Mouse (Mus musculus) liver, embryonic 13.5 days (tissue): Measurements from ENCODE around the gene Cd6. TPM values are rescaled to one million over a fixed set of nuclear protein-coding genes. Genes with fewer than 3 reads are reported as not detected.
A peak's percentile ranks its signal among the peaks of the same experiment; 100 is the strongest.

Experiments used
- ATAC-seq: fragments of 200-750 bp; cut with Nextera tagmentation; 2 replicates; pipeline ENCODE4 v1.8.0; 2017; ENCODE audit warnings: low read depth, mild to moderate bottlenecking, moderate number of reproducible peaks, moderate library complexity
- DNase-seq: peaks from one replicate; pipeline ENCODE4 v3.0.0; 2022
- H3K27ac ChIP-seq: fragments of 300-500 bp; sonication (generic); 2 replicates; pipeline ENCODE4 v1.5.1; 2015; ENCODE audit warnings: moderate library complexity, mild to moderate bottlenecking, inconsistent platforms
- H3K27me3 ChIP-seq: fragments of 300-500 bp; sonication (generic); 2 replicates; pipeline ENCODE4 v1.6.1; 2015; ENCODE audit warnings: mild to moderate bottlenecking, inconsistent platforms
- H3K36me3 ChIP-seq: fragments of 300-500 bp; sonication (generic); 2 replicates; pipeline ENCODE4 v1.6.1; 2015; ENCODE audit warnings: mild to moderate bottlenecking, inconsistent platforms
- H3K4me1 ChIP-seq: fragments of 300-500 bp; sonication (generic); replicated peaks from 2 replicates; pipeline ENCODE4 v1.6.1; 2015; ENCODE audit warnings: inconsistent platforms
- H3K4me2 ChIP-seq: fragments of 300-500 bp; sonication (generic); 2 replicates; pipeline ENCODE4 v1.6.1; 2015; ENCODE audit warnings: inconsistent platforms, mild to moderate bottlenecking, moderate library complexity
- H3K4me3 ChIP-seq: fragments of 300-500 bp; sonication (generic); replicated peaks from 2 replicates; pipeline ENCODE4 v1.5.1; 2015; ENCODE audit warnings: mild to moderate bottlenecking, inconsistent platforms
- H3K9ac ChIP-seq: fragments of 300-500 bp; sonication (generic); 2 replicates; pipeline ENCODE4 v1.6.1; 2015; ENCODE audit warnings: mild to moderate bottlenecking, inconsistent platforms
- H3K9me3 ChIP-seq: fragments of 300-500 bp; sonication (generic); replicated peaks from 2 replicates; pipeline ENCODE4 v1.6.1; 2016; ENCODE audit warnings: inconsistent platforms
- WGBS: fragments of 180-500 bp; shearing (Covaris S2); methylation state at CpG from one replicate; pipeline ENCODE4 v1.1.7; 2015; ENCODE audit not compliant: insufficient replicate concordance; 5-methylcytosine and 5-hydroxymethylcytosine counted together
- polyA plus RNA-seq: library from polyadenylated mRNA; unstranded; fragments of >200 nt; fragmentation: Nextera tagmentation; extraction: Ambion mirVana; gene quantifications from 2 replicates; pipeline ENCODE4 v1.2.1, GENCODE M21; 2015

Gene Cd6
- polyA plus RNA-seq, 1 experiment from 2014 or later, result 0.03 TPM

GRCm38 (mm10) chr19:10833611-10834010 is 3.8 kb upstream of the Cd6 start:
- no peaks in the 10 kb centered on the region for H3K4me1 ChIP-seq
- no peaks in the 10 kb centered on the region for H3K9me3 ChIP-seq
- H3K9ac ChIP-seq, result no peak overlapping the region
- no peak overlapping the region for H3K4me3 ChIP-seq
- H3K36me3 ChIP-seq, result no peaks in the 10 kb centered on the region
- ATAC-seq (no peak), DNase-seq (no peak)
- H3K27me3 ChIP-seq, result no peaks in the 10 kb centered on the region
- H3K4me2 ChIP-seq, result no peak overlapping the region
- WGBS, result 47% methylated on average over 3 of the region's 3 CpGs
- H3K27ac ChIP-seq, result no peak overlapping the region

GRCm38 (mm10) chr19:10832030-10832429 is 2.2 kb upstream of the Cd6 start:
- no peak for ATAC-seq
- no peak for DNase-seq

GRCm38 (mm10) chr19:10831424-10831823 is 1.6 kb upstream of the Cd6 start:
- no peaks in the 10 kb centered on the region for H3K9me3 ChIP-seq
- H3K9ac ChIP-seq, result no peak overlapping the region
- no peaks in the 10 kb centered on the region for H3K4me1 ChIP-seq
- no peaks in the 10 kb centered on the region for H3K27me3 ChIP-seq
- ATAC-seq, result peak; percentile 36; the same call in 1 of the 2 replicates
- no peak overlapping the region for H3K4me2 ChIP-seq
- WGBS, result 3% methylated on average over 5 of the region's 5 CpGs
- H3K4me3 ChIP-seq, result no peak overlapping the region
- H3K27ac ChIP-seq, result no peak overlapping the region
- peak; percentile 29 for DNase-seq
- H3K36me3 ChIP-seq, result no peaks in the 10 kb centered on the region

More at GRCm38 (mm10) chr19:10832030-10832429, 2.2 kb upstream of the Cd6 start:
- no peak overlapping the region for H3K27ac ChIP-seq
- H3K9ac ChIP-seq, result no peak overlapping the region
- no peaks in the 10 kb centered on the region for H3K36me3 ChIP-seq
- H3K4me3 ChIP-seq, result no peak overlapping the region
- H3K4me1 ChIP-seq, result no peaks in the 10 kb centered on the region
- no peaks in the 10 kb centered on the region for H3K9me3 ChIP-seq
- H3K4me2 ChIP-seq, result no peak overlapping the region
- no peaks in the 10 kb centered on the region for H3K27me3 ChIP-seq
- WGBS, result 48% methylated on average over 3 of the region's 3 CpGs

- H3K9ac ChIP-seq, result no peak overlapping the region
Observed at GRCm38 (mm10) chr19:10828321-10828720, 1.5 kb downstream of the Cd6 start.

GRCm38 (mm10) chr19:10824061-10824460 is 5.8 kb downstream of the Cd6 start:
- Histone ChIP-seq H3K27ac (no peak overlapping the region), H3K27me3 (no peaks in the 10 kb centered on the region), H3K9ac (no peak overlapping the region), H3K36me3 (no peaks in the 10 kb centered on the region), H3K4me3 (no peak overlapping the region), H3K4me1 (no peaks in the 10 kb centered on the region), H3K9me3 (no peaks in the 10 kb centered on the region), H3K4me2 (no peak overlapping the region)
- WGBS, result 61% methylated on average over 7 of the region's 7 CpGs
- DNase-seq, result no peak
- no peak for ATAC-seq

More at GRCm38 (mm10) chr19:10828321-10828720, 1.5 kb downstream of the Cd6 start:
- no peaks in the 10 kb centered on the region for H3K9me3 ChIP-seq
- H3K4me3 ChIP-seq, result no peak overlapping the region
- no peak overlapping the region for H3K4me2 ChIP-seq
- H3K4me1 ChIP-seq, result no peaks in the 10 kb centered on the region
- DNase-seq (no peak), ATAC-seq (no peak)
- 67% methylated on average over 5 of the region's 5 CpGs for WGBS
- H3K36me3 ChIP-seq, result no peaks in the 10 kb centered on the region
- no peak overlapping the region for H3K27ac ChIP-seq
- no peaks in the 10 kb centered on the region for H3K27me3 ChIP-seq

GRCm38 (mm10) chr19:10822534-10822933 is 7.3 kb downstream of the Cd6 start:
- 76% methylated on average over 4 of the region's 4 CpGs for WGBS
- no peak overlapping the region for H3K9ac ChIP-seq
- H3K4me3 ChIP-seq, result no peak overlapping the region
- no peaks in the 10 kb centered on the region for H3K9me3 ChIP-seq
- H3K4me2 ChIP-seq, result no peak overlapping the region
- no peaks in the 10 kb centered on the region for H3K36me3 ChIP-seq
- no peak overlapping the region for H3K27ac ChIP-seq
- ATAC-seq (no peak), DNase-seq (no peak)
- no peaks in the 10 kb centered on the region for H3K27me3 ChIP-seq
- no peaks in the 10 kb centered on the region for H3K4me1 ChIP-seq

- 44% methylated on average over 7 of the region's 7 CpGs for WGBS
- H3K27ac ChIP-seq, result no peak overlapping the region
Observed at GRCm38 (mm10) chr19:10821319-10821718, 8.5 kb downstream of the Cd6 start.

GRCm38 (mm10) chr19:10818217-10818946 is 11.5 kb downstream of the Cd6 start:
- no peak overlapping the region for H3K9ac ChIP-seq
- WGBS, result 33% methylated on average over 17 of the region's 17 CpGs
- DNase-seq, result no peak

More at GRCm38 (mm10) chr19:10821319-10821718, 8.5 kb downstream of the Cd6 start:
- no peak overlapping the region for H3K9ac ChIP-seq
- H3K4me3 ChIP-seq, result no peak overlapping the region
- no peaks in the 10 kb centered on the region for H3K36me3 ChIP-seq
- no peak for DNase-seq
- ATAC-seq, result no peak
- H3K4me1 ChIP-seq, result no peaks in the 10 kb centered on the region
- H3K27me3 ChIP-seq, result no peaks in the 10 kb centered on the region
- no peak overlapping the region for H3K4me2 ChIP-seq
- H3K9me3 ChIP-seq, result no peaks in the 10 kb centered on the region

GRCm38 (mm10) chr19:10816462-10816861 is 13.4 kb downstream of the Cd6 start:
- ATAC-seq (no peak), DNase-seq (no peak)
- Histone ChIP-seq H3K4me1 (no peaks in the 10 kb centered on the region), H3K4me2 (no peak overlapping the region), H3K27me3 (no peaks in the 10 kb centered on the region), H3K36me3 (no peaks in the 10 kb centered on the region), H3K9me3 (no peaks in the 10 kb centered on the region), H3K4me3 (no peak overlapping the region), H3K27ac (no peak overlapping the region), H3K9ac (no peak overlapping the region)
- WGBS, result 24% methylated on average over 2 of the region's 2 CpGs

More at GRCm38 (mm10) chr19:10818217-10818946, 11.5 kb downstream of the Cd6 start:
- no peak overlapping the region for H3K27ac ChIP-seq
- no peaks in the 10 kb centered on the region for H3K36me3 ChIP-seq
- no peak for ATAC-seq
- no peaks in the 10 kb centered on the region for H3K4me1 ChIP-seq
- peak overlapping the region; percentile 21 for H3K4me2 ChIP-seq
- H3K27me3 ChIP-seq, result no peaks in the 10 kb centered on the region
- no peak overlapping the region for H3K4me3 ChIP-seq
- no peaks in the 10 kb centered on the region for H3K9me3 ChIP-seq

- Histone ChIP-seq H3K4me3 (no peak overlapping the region), H3K27ac (no peak overlapping the region), H3K4me2 (no peak overlapping the region), H3K4me1 (no peaks in the 10 kb centered on the region), H3K9ac (no peak overlapping the region), H3K9me3 (no peaks in the 10 kb centered on the region), H3K36me3 (no peaks in the 10 kb centered on the region), H3K27me3 (no peaks in the 10 kb centered on the region)
- ATAC-seq (no peak), DNase-seq (no peak)
- 70% methylated on average over 6 of the region's 6 CpGs for WGBS
Observed at GRCm38 (mm10) chr19:10815871-10816270, 14.0 kb downstream of the Cd6 start.

GRCm38 (mm10) chr19:10813905-10814304 is 16.0 kb downstream of the Cd6 start:
- Histone ChIP-seq H3K4me1 (no peaks in the 10 kb centered on the region), H3K9ac (no peak overlapping the region), H3K27me3 (no peaks in the 10 kb centered on the region), H3K9me3 (no peaks in the 10 kb centered on the region), H3K4me3 (no peak overlapping the region), H3K36me3 (no peaks in the 10 kb centered on the region), H3K4me2 (no peak overlapping the region), H3K27ac (no peak overlapping the region)
- ATAC-seq (no peak), DNase-seq (no peak)
- WGBS, result 67% methylated on average over 7 of the region's 7 CpGs

- no peak overlapping the region for H3K27ac ChIP-seq
- ATAC-seq (no peak), DNase-seq (no peak)
- no peaks in the 10 kb centered on the region for H3K36me3 ChIP-seq
- no peak overlapping the region for H3K4me2 ChIP-seq
- no peaks in the 10 kb centered on the region for H3K4me1 ChIP-seq
- H3K27me3 ChIP-seq, result no peaks in the 10 kb centered on the region
- no peak overlapping the region for H3K4me3 ChIP-seq
- H3K9ac ChIP-seq, result no peak overlapping the region
- WGBS, result 73% methylated on average over 5 of the region's 5 CpGs
- no peaks in the 10 kb centered on the region for H3K9me3 ChIP-seq
Observed at GRCm38 (mm10) chr19:10813039-10813438, 16.8 kb downstream of the Cd6 start.
